Mouse (Mus musculus) cerebellum, adult 2 months (tissue): ENCODE data around the gene Plcl2. TPM values are rescaled to one million over a fixed set of nuclear protein-coding genes. Genes with fewer than 3 reads are reported as not detected.
"Not testable (repeated sequence)": the region's sequence is repeated elsewhere in the genome, so short reads cannot be mapped to it uniquely, and the experiment has no call there.

Source experiments
- DNase-seq, 2 experiments: peaks; one replicate each; pipeline ENCODE4 v3.0.0; 2021
- H3K27ac ChIP-seq: fragments of 200-500 bp; 2 replicates; pipeline ENCODE4 v1.5.1; 2012; ENCODE audit warnings: low read length, control low read depth, inconsistent platforms; ENCODE audit not compliant: insufficient read depth
- H3K27me3 ChIP-seq: fragments of 200-500 bp; 2 replicates; pipeline ENCODE4 v1.6.1; 2012; ENCODE audit warnings: inconsistent platforms, mild to moderate bottlenecking, low read length, moderate library complexity; ENCODE audit not compliant: control insufficient read depth, insufficient read depth
- H3K4me1 ChIP-seq: fragments of 200-500 bp; 2 replicates; pipeline ENCODE4 v1.6.1; 2011; ENCODE audit warnings: low read length; ENCODE audit not compliant: control insufficient read depth, insufficient read depth
- H3K4me3 ChIP-seq: fragments of 200-500 bp; replicated peaks from 2 replicates; pipeline ENCODE3; 2011; ENCODE audit warnings: mild to moderate bottlenecking, low read depth, low read length, control low read depth; ENCODE audit not compliant: insufficient read depth
- CTCF ChIP-seq: fragments of 200-500 bp; IDR thresholded peaks from 2 replicates; pipeline ENCODE4 v1.5.1; 2011; ENCODE audit warnings: low read depth, mild to moderate bottlenecking, control low read depth, low read length, moderate library complexity, borderline replicate concordance; ENCODE audit not compliant: insufficient read depth
- POLR2A ChIP-seq: fragments of 200-500 bp; IDR thresholded peaks from 2 replicates; pipeline ENCODE4 v1.6.1; 2011; ENCODE audit warnings: low read length, control low read depth, borderline replicate concordance; ENCODE audit not compliant: insufficient read depth
- WGBS: fragments of 180-500 bp; shearing (Covaris S2); methylation state at CpG from one replicate; pipeline ENCODE4 v1.1.7; 2018; 5-methylcytosine and 5-hydroxymethylcytosine counted together
- polyA plus RNA-seq: library from polyadenylated mRNA; depleted of rRNA; stranded (reverse); fragments of >200 nt; gene quantifications from 2 replicates; pipeline ENCODE4 v1.2.3, GENCODE M21; 2012

The Plcl2 gene
- polyA plus RNA-seq, 1 experiment: 26.5 TPM

GRCm38 (mm10) chr17:50525821-50526220, 16.6 kb downstream of the Plcl2 start:
- DNase-seq: no peak
- 32% methylated on average over 2 of the region's 2 CpGs for WGBS

DNA sequence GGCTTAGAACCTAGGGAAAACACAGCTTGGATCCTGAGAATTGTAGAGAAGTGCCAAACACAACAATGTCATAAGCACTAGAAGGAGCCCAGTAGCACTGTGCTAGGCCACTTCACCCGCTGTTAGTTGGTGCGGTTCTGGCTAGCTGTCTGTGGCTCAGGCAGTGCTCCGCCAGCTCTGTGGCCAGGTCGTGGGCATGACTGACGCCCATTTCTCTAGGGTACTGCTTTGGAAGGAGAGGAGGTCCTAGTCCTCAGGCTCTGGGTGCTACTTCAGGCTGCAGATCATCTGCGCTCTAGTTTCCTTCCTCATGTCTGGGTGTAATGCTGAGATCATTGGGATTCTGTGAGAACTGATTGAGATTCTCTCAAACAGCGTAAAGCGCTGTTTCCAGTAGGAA, 20.9 kb downstream of the Plcl2 start:
- TF ChIP-seq POLR2A: no peak
- no peak for TF ChIP-seq CTCF
- DNase-seq: no peak
- 62% methylated on average over 8 of the region's 8 CpGs for WGBS
- Histone ChIP-seq H3K4me3 (no peak overlapping the region), H3K4me1 (no peaks in the 10 kb centered on the region; the same call in 1 of the 2 replicates), H3K27me3 (no peaks in the 10 kb centered on the region), H3K27ac (no peak overlapping the region)

More at GRCm38 (mm10) chr17:50525821-50526220, 16.6 kb downstream of the Plcl2 start:
- Histone ChIP-seq H3K4me3 (no peak overlapping the region), H3K4me1 (no peaks in the 10 kb centered on the region; the same call in 1 of the 2 replicates), H3K27me3 (no peaks in the 10 kb centered on the region), H3K27ac (no peak overlapping the region)
- TF ChIP-seq CTCF: no peak
- no peak for TF ChIP-seq POLR2A

DNA sequence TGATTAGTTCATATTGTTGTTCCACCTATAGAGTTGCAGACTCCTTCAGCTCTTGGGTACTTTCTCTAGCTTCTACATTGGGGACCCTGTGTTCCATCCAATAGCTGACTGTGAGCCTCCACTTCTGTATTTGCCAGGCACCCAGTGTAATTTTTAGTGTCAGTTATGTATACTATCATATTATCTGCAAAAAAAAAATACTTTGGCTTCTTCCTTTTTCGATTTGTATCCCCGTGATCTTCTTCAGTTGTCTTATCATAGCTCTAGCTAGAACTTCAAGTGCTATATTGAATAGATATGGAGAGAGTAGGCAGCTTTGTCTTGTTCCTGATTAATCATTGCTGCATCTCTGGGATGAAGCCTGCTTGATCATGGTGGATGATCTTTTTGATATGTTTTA, 25.7 kb downstream of the Plcl2 start:
- DNase-seq, H3K4me1 ChIP-seq, H3K27ac ChIP-seq, H3K4me3 ChIP-seq, H3K27me3 ChIP-seq: not testable (repeated sequence)
- WGBS: 93% methylated on average over 2 of the region's 2 CpGs

DNA sequence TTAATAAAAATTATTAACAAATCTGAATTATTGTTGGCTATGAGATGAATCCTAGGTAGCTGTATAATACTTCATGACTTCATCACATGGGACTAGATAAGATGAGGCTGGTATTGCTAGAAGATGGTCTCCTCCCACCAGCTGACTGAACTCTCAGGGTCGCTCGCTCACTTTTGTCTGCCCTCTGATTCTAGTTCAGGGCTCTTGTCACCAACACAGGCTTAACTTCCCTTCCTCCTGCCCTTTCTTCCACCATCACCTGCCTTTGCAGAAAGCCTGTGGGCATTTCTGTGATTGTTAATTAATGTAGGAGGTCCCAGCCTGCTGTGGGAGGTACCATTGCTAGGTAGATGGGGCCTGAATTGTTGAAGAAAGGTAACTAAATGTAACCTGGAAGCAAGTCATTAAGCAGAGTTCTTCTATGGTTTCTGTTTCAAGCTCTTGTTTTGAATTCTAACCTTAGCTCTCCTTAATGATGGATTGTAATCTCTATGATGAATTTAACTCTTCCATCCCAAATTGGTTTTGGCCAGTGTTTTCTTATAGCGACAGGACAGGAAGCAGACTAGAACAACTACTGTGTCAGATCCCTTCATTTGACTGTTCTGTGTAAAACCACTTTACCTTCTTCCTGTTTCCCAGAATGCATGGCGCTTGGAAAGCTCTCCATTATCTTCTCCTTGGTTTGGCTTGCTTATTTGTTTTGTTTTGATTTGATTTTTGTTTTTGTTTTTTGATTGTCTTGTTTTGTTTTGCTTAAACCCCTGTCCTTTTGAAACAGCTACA, 27.4 kb downstream of the Plcl2 start:
- TF ChIP-seq CTCF: no peak
- TF ChIP-seq POLR2A: no peak
- 89% methylated on average over 4 of the region's 4 CpGs for WGBS
- peaks cover 2% of the 10 kb centered on the region; the same call in 1 of the 2 replicates for H3K4me1 ChIP-seq
- H3K4me3 ChIP-seq: no peak overlapping the region
- DNase-seq: no peak
- no peaks in the 10 kb centered on the region; the same call in 1 of the 2 replicates for H3K27me3 ChIP-seq
- no peak overlapping the region for H3K27ac ChIP-seq

DNA sequence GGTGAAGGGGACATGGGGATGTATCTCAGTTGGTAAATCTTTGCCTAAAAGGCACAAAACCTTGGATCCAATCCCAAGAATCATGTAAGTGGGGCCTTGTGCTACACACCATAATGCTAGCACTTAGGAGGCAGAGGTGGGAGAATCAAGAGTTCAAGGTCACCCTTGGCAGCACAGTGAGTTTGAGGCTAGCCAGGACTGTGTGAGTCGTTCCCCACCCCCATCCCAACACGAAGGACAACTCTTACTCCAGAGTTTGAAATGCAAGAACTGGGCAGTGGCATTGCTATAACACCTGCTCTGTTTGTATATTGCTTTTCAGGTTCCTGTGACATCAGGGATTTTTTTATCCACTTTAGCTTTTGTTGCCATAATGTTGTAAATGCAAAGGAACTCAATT, 28.6 kb downstream of the Plcl2 start:
- DNase-seq: no peak
- H3K4me3 ChIP-seq: no peak overlapping the region
- WGBS: 89% methylated on average over 2 of the region's 2 CpGs
- peaks cover 2% of the 10 kb centered on the region; the same call in 1 of the 2 replicates for H3K4me1 ChIP-seq
- H3K27ac ChIP-seq: no peak overlapping the region
- H3K27me3 ChIP-seq: no peaks in the 10 kb centered on the region; the same call in 1 of the 2 replicates
- TF ChIP-seq POLR2A (no peak), CTCF (no peak)

DNA sequence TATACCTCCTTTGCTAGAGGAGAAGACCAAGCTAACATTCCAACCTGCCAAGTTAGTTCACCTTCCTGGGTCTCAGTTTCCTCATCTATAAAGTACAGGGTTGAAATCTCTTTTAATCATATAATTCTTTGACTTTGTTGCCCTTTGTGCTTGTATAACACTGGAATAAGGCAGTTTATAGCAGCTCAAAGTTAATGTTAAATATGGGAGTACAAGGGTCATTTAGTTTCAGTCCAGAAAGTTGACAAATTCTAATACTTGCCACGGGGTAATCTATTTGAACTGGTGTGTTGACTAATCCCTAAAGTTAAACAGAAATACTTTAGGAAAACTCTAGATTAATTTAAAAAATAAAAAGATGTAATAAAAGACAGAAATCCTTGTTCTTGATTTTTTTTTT, 35.7 kb downstream of the Plcl2 start:
- WGBS: 95% methylated on average over 1 of the region's 1 CpGs
- H3K27me3 ChIP-seq: no peaks in the 10 kb centered on the region
- no peak overlapping the region for H3K27ac ChIP-seq
- H3K4me3 ChIP-seq: no peak overlapping the region
- TF ChIP-seq CTCF (no peak), POLR2A (no peak)
- no peak for DNase-seq
- H3K4me1 ChIP-seq: peaks cover 5% of the 10 kb centered on the region; the same call in 1 of the 2 replicates

GRCm38 (mm10) chr17:50545274-50545673, 36.1 kb downstream of the Plcl2 start:
- H3K27ac ChIP-seq: no peak overlapping the region
- DNase-seq: peak; percentile 58 to 81
- H3K4me1 ChIP-seq: peaks cover 5% of the 10 kb centered on the region; the same call in 1 of the 2 replicates
- WGBS: 24% methylated on average over 6 of the region's 6 CpGs
- no peaks in the 10 kb centered on the region for H3K27me3 ChIP-seq
- H3K4me3 ChIP-seq: no peak overlapping the region
- TF ChIP-seq POLR2A (no peak), CTCF (no peak)

GRCm38 (mm10) chr17:50552130-50552529, 42.9 kb downstream of the Plcl2 start:
- no peak overlapping the region for H3K4me3 ChIP-seq
- H3K27me3 ChIP-seq: no peaks in the 10 kb centered on the region; the same call in 1 of the 2 replicates
- DNase-seq: no peak
- WGBS: 83% methylated on average over 2 of the region's 2 CpGs
- no peak overlapping the region for H3K27ac ChIP-seq
- H3K4me1 ChIP-seq: no peaks in the 10 kb centered on the region; the same call in 1 of the 2 replicates
- TF ChIP-seq CTCF (no peak), POLR2A (no peak)
